Mouse (Mus musculus) ES-CJ7 (cell line): Measurements from ENCODE around the gene Grm1.
A peak's percentile ranks its signal among the peaks of the same experiment; 100 is the strongest.
"Not testable (repeated sequence)": the region's sequence is repeated elsewhere in the genome, so short reads cannot be mapped to it uniquely, and the experiment has no call there.

Source experiments
- DNase-seq: peaks from one replicate; pipeline ENCODE4 v3.0.0; 2011; ENCODE audit warnings: low read depth, low spot score

Gene Grm1

GRCm38 (mm10) chr10:11081611-11082398 lies at the start of gene Grm1:
TSS of gene Grm1 (minus strand) at chr10:11082356.
- peak; percentile 74 for DNase-seq

- DNase-seq: no peak
These were observed 39.6 kb upstream of the Grm1 start for GRCm38 (mm10) chr10:11121781-11122180.

GRCm38 (mm10) chr10:11098475-11099044 lies 16.4 kb upstream of the Grm1 start:
- DNase-seq: no peak

- no peak for DNase-seq
These were observed 4.2 kb upstream of the Grm1 start for GRCm38 (mm10) chr10:11086348-11086747.

DNA sequence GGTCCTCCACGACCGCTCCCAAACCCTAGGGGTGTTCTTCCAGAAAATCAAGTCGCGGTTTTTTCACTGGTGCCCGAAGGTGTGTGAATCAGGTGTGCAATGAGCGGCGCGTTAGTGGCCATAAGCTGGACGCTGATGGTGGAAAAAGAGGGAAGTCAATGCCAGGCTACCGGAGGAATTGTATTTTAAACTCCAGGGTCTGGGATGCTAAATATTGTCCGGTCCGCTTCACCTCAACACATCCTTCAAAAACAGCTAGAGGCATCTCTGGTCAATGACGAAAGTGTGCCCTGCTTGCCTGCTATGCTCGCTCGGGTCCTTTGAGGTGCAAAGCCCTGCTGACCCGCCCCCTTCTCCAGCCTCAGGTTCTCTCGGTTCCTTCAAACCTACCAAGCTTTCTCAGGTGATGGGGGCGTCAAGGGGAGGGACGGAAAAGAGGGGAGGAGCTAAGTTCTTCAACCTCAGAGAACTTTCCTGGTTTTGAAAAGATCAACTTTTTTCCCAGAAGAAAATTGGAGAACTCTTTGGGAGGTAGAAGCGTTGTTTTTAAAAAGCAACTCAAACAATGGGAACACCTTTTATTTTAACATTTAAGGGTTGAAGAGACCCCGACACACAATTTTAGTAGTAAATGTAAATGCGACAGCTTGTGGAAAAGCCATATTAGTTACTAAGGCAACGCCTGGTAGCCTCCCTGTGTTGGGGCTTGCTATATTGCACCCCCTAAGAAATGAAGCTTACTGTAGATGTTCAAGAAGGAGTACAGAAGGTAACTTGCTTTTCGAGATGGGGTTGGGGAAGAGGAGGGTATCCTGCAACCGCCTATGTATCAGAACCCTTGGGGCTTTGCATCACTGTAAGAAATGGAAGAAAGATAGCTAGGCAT lies 1.2 kb downstream of the Grm1 start:
- no peak for DNase-seq

DNA sequence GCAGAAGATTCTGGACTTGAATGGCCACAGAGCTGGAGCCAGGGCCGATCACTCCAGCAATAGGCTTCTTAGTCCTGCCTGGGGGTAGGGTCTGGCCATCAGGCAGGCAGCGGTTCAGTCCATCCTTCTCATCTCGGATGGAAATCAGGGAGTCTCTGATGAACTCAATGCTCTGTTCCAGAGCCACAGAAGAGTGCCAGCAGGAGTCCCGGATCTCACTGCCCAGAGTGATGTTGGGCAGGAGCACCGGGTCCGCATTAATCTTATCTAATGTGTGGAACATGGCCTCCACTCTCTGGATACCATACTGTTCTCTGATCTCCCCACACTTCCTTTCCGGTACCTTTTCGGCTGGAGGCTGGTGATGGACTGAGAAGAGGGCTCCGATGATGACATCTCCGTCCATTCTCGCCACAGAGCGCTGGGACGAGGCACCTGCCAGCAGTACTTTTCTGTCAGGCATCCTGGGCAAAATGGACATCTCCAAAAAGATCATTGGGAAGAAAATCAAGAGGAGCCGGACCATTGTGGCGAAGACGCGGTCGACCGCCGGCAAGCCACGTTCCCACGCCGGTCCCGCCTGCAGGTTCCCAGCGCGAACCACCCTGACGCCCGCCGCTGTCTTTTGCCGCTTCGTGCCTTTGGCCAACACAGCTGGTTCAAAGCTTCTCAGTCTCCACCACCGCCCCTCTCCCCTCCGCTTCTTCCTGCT lies 2.0 kb downstream of the Grm1 start:
- no peak for DNase-seq

DNA sequence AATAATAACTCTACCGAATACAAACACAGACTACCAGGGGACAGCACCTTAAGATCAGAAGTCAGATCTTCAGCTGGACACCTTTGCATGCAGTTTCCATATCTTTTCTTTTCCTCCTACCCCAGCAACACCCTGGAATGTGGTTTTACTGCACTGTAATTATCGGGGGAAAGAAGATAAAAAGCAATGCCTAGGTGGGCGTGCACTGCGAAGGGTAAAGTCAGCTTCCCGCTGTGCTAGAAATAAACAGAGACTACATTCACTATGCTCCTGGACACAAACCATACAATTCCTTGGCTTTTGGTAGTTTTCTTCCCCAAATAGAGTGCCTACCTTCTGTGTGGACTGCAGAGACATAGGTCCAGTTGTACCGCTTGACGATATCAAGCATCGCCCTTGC lies 2.6 kb downstream of the Grm1 start:
- no peak for DNase-seq

DNA sequence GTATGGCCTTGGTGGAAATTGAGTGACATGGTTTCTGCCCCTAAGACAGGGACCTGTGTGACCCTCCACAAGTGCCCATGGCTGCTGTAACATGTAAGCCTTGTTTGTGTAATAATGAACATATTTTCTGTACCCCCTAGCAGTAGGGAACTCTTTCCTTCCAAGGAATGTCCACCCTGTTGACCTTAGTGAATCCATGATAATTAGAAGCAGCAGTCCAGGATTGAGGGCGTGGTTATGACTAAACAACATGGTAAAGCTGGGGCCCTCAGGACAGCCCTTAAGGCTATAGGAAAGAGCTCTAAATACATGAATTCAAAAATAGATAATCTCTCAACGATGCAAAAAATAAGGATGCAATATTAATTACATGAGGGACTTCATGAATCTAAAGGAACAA lies 17.0 kb downstream of the Grm1 start:
- DNase-seq: no peak

GRCm38 (mm10) chr10:11061318-11062071 lies 20.7 kb downstream of the Grm1 start:
- no peak for DNase-seq

GRCm38 (mm10) chr10:11049361-11049760 lies 32.8 kb downstream of the Grm1 start:
- no peak for DNase-seq

GRCm38 (mm10) chr10:11045421-11045820 lies 36.7 kb downstream of the Grm1 start:
- DNase-seq: not testable (repeated sequence)

- no peak for DNase-seq
These were observed 37.6 kb downstream of the Grm1 start for GRCm38 (mm10) chr10:11044455-11045106.

GRCm38 (mm10) chr10:11039323-11039722 lies 42.8 kb downstream of the Grm1 start:
- peak; percentile 58 for DNase-seq

DNA sequence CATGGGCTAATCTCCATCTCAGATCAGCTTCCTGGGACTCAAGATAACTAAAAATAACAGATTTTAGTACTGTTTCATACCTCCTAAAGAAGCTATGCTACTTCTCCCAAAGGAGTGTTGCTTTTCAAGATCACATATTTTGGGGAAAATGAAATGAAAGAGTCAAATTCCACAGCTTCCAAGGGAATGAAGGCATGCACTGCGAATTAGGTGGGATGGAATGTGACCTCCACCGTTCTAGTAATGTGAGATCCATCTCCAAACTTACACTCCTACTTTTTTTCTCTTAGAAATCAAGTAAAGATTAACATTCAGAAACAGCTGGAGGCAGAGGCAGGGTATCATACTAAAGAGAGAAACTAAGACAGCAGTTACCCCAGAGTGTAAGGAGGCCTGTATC lies 49.9 kb downstream of the Grm1 start:
- no peak for DNase-seq

- DNase-seq: no peak
These were observed 56.2 kb downstream of the Grm1 start for GRCm38 (mm10) chr10:11025764-11026518.

GRCm38 (mm10) chr10:11018970-11019531 lies 63.1 kb downstream of the Grm1 start:
- DNase-seq: no peak

GRCm38 (mm10) chr10:11013653-11014052 lies 68.5 kb downstream of the Grm1 start:
- no peak for DNase-seq

DNA sequence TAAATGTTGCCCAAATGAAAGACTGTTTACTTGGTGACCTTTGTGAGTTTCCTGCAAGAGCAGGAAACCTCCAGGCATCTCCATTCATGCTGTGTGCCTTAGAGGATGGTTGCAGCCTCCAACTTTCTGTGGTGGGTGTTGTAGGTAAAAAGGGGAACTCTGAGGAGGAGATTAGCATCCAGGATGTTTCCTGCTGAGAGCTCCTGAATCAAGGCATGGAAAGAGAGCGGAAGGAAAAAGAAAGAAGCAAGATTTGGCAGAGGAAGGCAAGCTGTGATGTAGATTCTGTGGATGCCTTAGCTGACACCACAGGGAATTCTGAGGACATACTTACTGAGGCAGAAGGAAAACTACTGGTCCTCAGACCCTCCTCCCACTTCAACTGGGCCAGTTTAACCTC lies 85.4 kb downstream of the Grm1 start:
- DNase-seq: peak; percentile 86

- peak; percentile 39 for DNase-seq
These were observed 90.4 kb downstream of the Grm1 start for GRCm38 (mm10) chr10:10991708-10992107.
